Mouse (Mus musculus) myocyte (in vitro differentiated cells): ENCODE results near the gene Brca2. TPM values are rescaled to one million over a fixed set of nuclear protein-coding genes. Genes with fewer than 3 reads are reported as not detected.

ENCODE experiments used
- H3K27me3 ChIP-seq: one replicate; pipeline ENCODE4 v1.6.1; 2011; ENCODE audit not compliant: control insufficient read depth, insufficient read depth, insufficient read length
- H3K36me3 ChIP-seq: one replicate; pipeline ENCODE4 v1.6.1; 2011; ENCODE audit not compliant: control insufficient read depth, insufficient read depth
- H3K4me2 ChIP-seq: one replicate; pipeline ENCODE4 v1.6.1; 2011; ENCODE audit warnings: low read depth, control low read depth
- H3K4me3 ChIP-seq: one replicate; pipeline ENCODE4 v1.5.1; 2011; ENCODE audit warnings: mild to moderate bottlenecking, control low read depth, moderate library complexity
- H3K79me2 ChIP-seq: one replicate; pipeline ENCODE4 v1.6.1; 2011; ENCODE audit not compliant: control insufficient read depth, insufficient read depth
- H3ac ChIP-seq: one replicate; pipeline ENCODE4 v1.6.1; 2011; ENCODE audit not compliant: control insufficient read depth, insufficient read length
- CEBPB ChIP-seq: IDR thresholded peaks from 2 replicates; pipeline ENCODE4 v1.6.1; 2011; ENCODE audit warnings: mild to moderate bottlenecking, moderate library complexity; ENCODE audit not compliant: poor library complexity, insufficient read depth, severe bottlenecking
- E2F4 ChIP-seq: IDR thresholded peaks from one replicate; pipeline ENCODE4 v1.6.1; 2011; ENCODE audit warnings: mild to moderate bottlenecking, control low read depth, moderate library complexity; ENCODE audit not compliant: insufficient read depth
- MAX ChIP-seq: IDR thresholded peaks from one replicate; pipeline ENCODE4 v1.6.1; 2011; ENCODE audit warnings: low read depth, mild to moderate bottlenecking, control low read depth
- MYOD1 ChIP-seq, 3 experiments: IDR thresholded peaks; one replicate each; pipeline ENCODE4 v1.6.1; 2011; ENCODE audit warnings: control low read depth in 2 of 3, low read depth in 2 of 3, mild to moderate bottlenecking in 2 of 3, moderate library complexity in 1 of 3; ENCODE audit not compliant: insufficient read length in 2 of 3, control insufficient read depth in 1 of 3
- MYOG ChIP-seq, 3 experiments: IDR thresholded peaks; one replicate each; pipeline ENCODE4 v1.6.1; 2011; ENCODE audit warnings: control low read depth in 2 of 3, low read depth in 2 of 3, mild to moderate bottlenecking in 2 of 3; ENCODE audit not compliant: insufficient read length in 2 of 3, control insufficient read depth in 1 of 3, insufficient read depth in 1 of 3
- POLR2A ChIP-seq: IDR thresholded peaks from one replicate; pipeline ENCODE4 v1.6.1; 2011; ENCODE audit warnings: low read depth, mild to moderate bottlenecking, control low read depth, moderate library complexity; ENCODE audit not compliant: insufficient read length
- POLR2AphosphoS2 ChIP-seq: IDR thresholded peaks from one replicate; pipeline ENCODE4 v1.6.1; 2011; ENCODE audit warnings: low read depth, control low read depth; ENCODE audit not compliant: insufficient read length
- REST ChIP-seq: IDR thresholded peaks from one replicate; pipeline ENCODE4 v1.6.1; 2011; ENCODE audit warnings: mild to moderate bottlenecking, control low read depth, moderate library complexity; ENCODE audit not compliant: insufficient read depth, insufficient read length
- SRF ChIP-seq: IDR thresholded peaks from one replicate; pipeline ENCODE4 v1.6.1; 2011; ENCODE audit warnings: low read depth; ENCODE audit not compliant: control insufficient read depth, insufficient read length
- TCF12 ChIP-seq: IDR thresholded peaks from one replicate; pipeline ENCODE4 v1.6.1; 2011; ENCODE audit warnings: mild to moderate bottlenecking, control low read depth; ENCODE audit not compliant: poor library complexity, insufficient read depth, severe bottlenecking
- TCF3 ChIP-seq: IDR thresholded peaks from one replicate; pipeline ENCODE4 v1.6.1; 2011; ENCODE audit warnings: low read depth, control low read depth; ENCODE audit not compliant: insufficient read length
- USF1 ChIP-seq: IDR thresholded peaks from one replicate; pipeline ENCODE4 v1.6.1; 2011; ENCODE audit warnings: low read depth, mild to moderate bottlenecking, control low read depth, moderate library complexity
- polyA plus RNA-seq: library from polyadenylated mRNA; unstranded; fragments of >200 nt; fragmentation: generic; extraction: Trizol; gene quantifications from one replicate; pipeline ENCODE4 v1.2.1, GENCODE M21; 2012; ENCODE audit warnings: missing spikeins

The Brca2 gene
- polyA plus RNA-seq, 1 experiment, result 2.1 TPM

GRCm38 (mm10) chr5:150525239-150525638, 2.8 kb downstream of the Brca2 start:
- no peak overlapping the region for H3ac ChIP-seq
- no peaks in the 10 kb centered on the region for H3K36me3 ChIP-seq
- TF ChIP-seq USF1 (no peak), POLR2A (no peak), E2F4 (no peak), CEBPB (no peak), SRF (no peak), REST (no peak), TCF12 (no peak), POLR2AphosphoS2 (no peak), MYOG (IDR thresholded peaks at IDR 0.05; ENCODE audit: control insufficient read depth in 1 of 3, insufficient read depth in 1 of 3, insufficient read length in 2 of 3, low read depth in 2 of 3) (no peak), TCF3 (no peak), MAX (no peak), MYOD1 (IDR thresholded peaks at IDR 0.05; ENCODE audit: control insufficient read depth in 1 of 3, insufficient read length in 2 of 3, low read depth in 2 of 3) (no peak)
- no peak overlapping the region for H3K4me3 ChIP-seq
- no peaks in the 10 kb centered on the region for H3K27me3 ChIP-seq
- H3K4me2 ChIP-seq, result no peak overlapping the region
- H3K79me2 ChIP-seq, result no peaks in the 10 kb centered on the region

- no peak overlapping the region for H3ac ChIP-seq
- H3K27me3 ChIP-seq, result no peaks in the 10 kb centered on the region
- TF ChIP-seq E2F4 (no peak), SRF (no peak), POLR2AphosphoS2 (no peak), TCF12 (no peak), MAX (no peak), USF1 (no peak)
- no peaks in the 10 kb centered on the region for H3K79me2 ChIP-seq
- H3K4me2 ChIP-seq, result no peak overlapping the region
- no peak overlapping the region for H3K4me3 ChIP-seq
- peaks cover 15% of the 10 kb centered on the region for H3K36me3 ChIP-seq
These were observed 18.9 kb downstream of the Brca2 start for GRCm38 (mm10) chr5:150541302-150541701.

- H3ac ChIP-seq, result no peak overlapping the region
- peaks cover 8% of the 10 kb centered on the region for H3K36me3 ChIP-seq
- H3K4me3 ChIP-seq, result no peak overlapping the region
- no peak overlapping the region for H3K4me2 ChIP-seq
- TF ChIP-seq USF1, result no peak
- TF ChIP-seq CEBPB, result no peak
- no peak for TF ChIP-seq SRF
- TF ChIP-seq MAX, result no peak
- TF ChIP-seq POLR2A, result no peak
- no peak for TF ChIP-seq MYOG (IDR thresholded peaks at IDR 0.05; ENCODE audit: control insufficient read depth in 1 of 3, insufficient read depth in 1 of 3, insufficient read length in 2 of 3, low read depth in 2 of 3)
- no peak for TF ChIP-seq TCF12
- TF ChIP-seq REST, result no peak
- TF ChIP-seq POLR2AphosphoS2, result no peak
- no peak for TF ChIP-seq MYOD1 (IDR thresholded peaks at IDR 0.05; ENCODE audit: control insufficient read depth in 1 of 3, insufficient read length in 2 of 3, low read depth in 2 of 3)
- TF ChIP-seq E2F4, result no peak
- TF ChIP-seq TCF3, result no peak
- no peaks in the 10 kb centered on the region for H3K79me2 ChIP-seq
- no peaks in the 10 kb centered on the region for H3K27me3 ChIP-seq
These were observed 20.8 kb downstream of the Brca2 start for GRCm38 (mm10) chr5:150543184-150543583.

GRCm38 (mm10) chr5:150551637-150552036, 29.2 kb downstream of the Brca2 start:
- no peak for TF ChIP-seq SRF
- TF ChIP-seq E2F4, result no peak
- no peak for TF ChIP-seq MYOD1 (IDR thresholded peaks at IDR 0.05; ENCODE audit: control insufficient read depth in 1 of 3, insufficient read length in 2 of 3, low read depth in 2 of 3)
- no peak for TF ChIP-seq REST
- no peak for TF ChIP-seq POLR2AphosphoS2
- no peak for TF ChIP-seq POLR2A
- no peak overlapping the region for H3K4me3 ChIP-seq
- no peaks in the 10 kb centered on the region for H3K36me3 ChIP-seq
- H3ac ChIP-seq, result no peak overlapping the region
- no peaks in the 10 kb centered on the region for H3K79me2 ChIP-seq
- no peaks in the 10 kb centered on the region for H3K27me3 ChIP-seq
- no peak overlapping the region for H3K4me2 ChIP-seq

- no peak overlapping the region for H3ac ChIP-seq
- no peaks in the 10 kb centered on the region for H3K36me3 ChIP-seq
- H3K79me2 ChIP-seq, result no peaks in the 10 kb centered on the region
- TF ChIP-seq SRF (no peak), POLR2AphosphoS2 (no peak), MYOG (IDR thresholded peaks at IDR 0.05; ENCODE audit: control insufficient read depth in 1 of 3, insufficient read depth in 1 of 3, insufficient read length in 2 of 3, low read depth in 2 of 3) (no peak), CEBPB (no peak), MAX (no peak), E2F4 (no peak), REST (no peak), TCF12 (no peak), USF1 (no peak)
- no peak overlapping the region for H3K4me2 ChIP-seq
- H3K4me3 ChIP-seq, result no peak overlapping the region
- no peaks in the 10 kb centered on the region for H3K27me3 ChIP-seq
These were observed 37.2 kb downstream of the Brca2 start for GRCm38 (mm10) chr5:150559519-150560103.
